Mouse (Mus musculus) CD4-positive, CD25-positive, alpha-beta regulatory T cell, adult 9 weeks (primary cell): Measurements from ENCODE around the gene Tec. TPM values are rescaled to one million over a fixed set of nuclear protein-coding genes. Genes with fewer than 3 reads are reported as not detected.

Experiments used
- polyA plus RNA-seq: library from polyadenylated mRNA; unstranded; fragments of 100-300 nt; shearing (Covaris generic); gene quantifications from one replicate; pipeline ENCODE4 v1.2.1, GENCODE M21; 2017

Tec gene
- 19.4 TPM for polyA plus RNA-seq

DNA sequence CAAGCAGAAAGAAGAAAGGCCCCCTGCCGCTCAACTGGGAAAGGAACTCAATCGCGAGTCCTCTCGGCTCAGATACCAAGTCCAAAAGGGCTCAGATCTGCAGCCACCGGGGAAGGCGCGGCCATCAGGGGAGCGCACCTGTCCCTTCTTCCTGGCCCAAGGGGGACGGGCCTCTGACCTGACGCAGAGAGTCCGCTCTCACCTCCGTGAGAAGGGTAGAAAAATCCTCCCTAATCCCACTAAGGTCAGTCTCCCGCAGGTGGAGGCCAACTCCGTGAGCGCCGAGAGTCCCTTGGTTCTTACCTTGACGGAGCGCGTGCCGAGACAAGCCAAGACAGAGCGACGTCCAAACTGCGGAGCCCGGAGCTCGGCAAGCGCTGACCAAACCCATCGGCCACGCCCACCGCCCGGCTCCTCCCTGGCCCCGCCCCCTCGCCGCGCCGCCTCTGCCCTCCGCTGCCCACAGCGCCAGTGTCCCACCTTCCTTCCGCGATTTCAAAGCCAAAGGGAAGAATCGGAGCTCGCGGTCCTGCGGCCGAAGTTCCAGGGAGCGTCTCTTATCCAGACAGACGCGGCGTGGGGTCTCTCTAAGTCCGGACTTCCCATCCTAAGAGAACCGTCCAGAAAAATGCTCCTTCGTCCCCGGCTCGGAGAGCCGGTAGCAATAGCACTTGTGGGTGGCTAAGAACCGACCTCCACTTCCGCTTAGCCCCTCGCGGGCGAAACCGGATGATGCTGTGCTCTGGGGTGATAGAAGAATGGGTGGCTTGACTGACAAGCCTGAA lies at the start of gene Tec:
Tec (minus strand) TSS at position 393 of the 785 bp plus-strand sequence.

DNA sequence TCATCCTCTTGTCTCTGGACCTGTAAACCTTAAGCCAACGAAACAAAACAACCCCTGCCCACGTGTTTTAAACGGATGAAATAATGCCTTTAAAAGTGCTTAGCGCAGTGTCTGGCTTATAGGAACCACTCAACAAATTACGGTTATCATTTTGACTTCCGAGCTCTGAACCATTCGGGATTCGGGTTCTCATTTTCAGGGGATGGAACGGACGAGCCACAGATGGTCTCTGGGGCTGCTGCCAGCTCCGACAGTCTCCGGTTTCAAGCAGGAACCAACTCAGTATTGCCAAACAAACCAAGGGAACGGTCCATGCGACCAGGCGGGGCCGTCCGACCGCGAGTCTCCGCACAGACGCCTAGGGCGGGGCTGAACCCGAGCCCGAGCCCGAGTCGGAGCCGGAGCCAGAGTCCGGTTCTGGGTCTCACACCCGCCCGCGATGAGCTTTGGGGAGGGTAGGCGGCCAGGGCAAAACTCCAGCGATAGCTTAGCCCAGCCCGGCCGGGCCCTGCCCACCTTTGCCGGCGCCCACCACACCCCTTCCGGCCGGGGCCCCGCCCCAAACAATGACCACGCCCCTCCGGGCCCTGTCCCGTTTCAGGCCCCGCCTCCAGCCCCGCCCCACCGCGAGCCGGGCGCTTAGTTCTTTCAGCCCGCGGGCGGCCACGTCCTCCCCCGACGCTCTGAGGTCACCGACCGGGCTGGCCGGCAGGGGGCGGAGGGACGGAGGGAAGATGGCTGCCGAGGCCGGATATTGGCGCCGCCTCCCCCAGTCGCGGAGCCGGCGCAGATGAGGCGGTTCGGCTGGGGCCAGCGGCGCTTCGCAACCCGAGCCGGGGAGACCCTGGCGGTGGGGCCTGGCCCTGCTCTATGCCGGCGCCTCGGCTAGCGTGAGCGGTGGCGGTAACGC lies 45.6 kb upstream of the Tec start, which contains the start of gene Slain2:
Slain2 (plus strand) TSS at position 657 of the 910 bp plus-strand sequence.

DNA sequence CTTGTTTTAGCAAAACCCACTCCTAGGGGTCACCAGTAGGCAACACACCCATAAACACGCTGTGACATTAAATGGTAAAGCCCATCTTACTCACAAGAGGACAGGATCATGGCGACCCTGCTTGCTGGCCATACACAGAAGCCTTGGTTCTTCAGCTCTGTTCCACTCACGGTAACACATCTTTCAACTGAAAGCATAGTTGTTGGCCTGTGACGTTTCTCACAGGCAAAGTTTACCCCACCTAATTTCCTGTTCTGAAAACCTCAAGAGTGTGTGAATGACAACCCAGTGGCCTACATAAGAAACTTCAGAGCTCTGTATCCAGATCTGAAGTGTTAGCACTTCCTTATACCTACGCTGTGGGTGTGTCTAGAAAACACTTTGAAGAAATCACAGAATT lies 115.7 kb downstream of the Tec start, which contains the start of gene Txk:
Txk (minus strand) TSS at position 193 of the 400 bp plus-strand sequence.

Other genes starting within 250 kb of the Tec start
- 4.3 TPM for gene Cnga1, start 224.2 kb downstream of the Tec start, polyA plus RNA-seq
- 32.1 TPM for gene Nipal1, start 220.7 kb downstream of the Tec start, polyA plus RNA-seq
- 116 TPM for gene Txk, start 115.7 kb downstream of the Tec start, polyA plus RNA-seq
- gene Slain2, start 45.8 kb upstream of the Tec start, polyA plus RNA-seq = 5.7 TPM
- not detected for gene Gm10135, start 106.2 kb upstream of the Tec start, polyA plus RNA-seq
- gene Slc10a4, start 138.4 kb upstream of the Tec start, polyA plus RNA-seq = not detected